Mouse (Mus musculus) layer of hippocampus, adult 2 months (tissue): Measurements from ENCODE around the gene Slc9a3r1. TPM values are rescaled to one million over a fixed set of nuclear protein-coding genes. Genes with fewer than 3 reads are reported as not detected.

Experiments used
- DNase-seq, 2 experiments: peaks; one replicate each; pipeline ENCODE4 v3.0.0; 2022; ENCODE audit warnings: low spot score in 2 of 2
- H3K27ac ChIP-seq: fragments of 200-600 bp; 2 replicates; pipeline ENCODE4 v1.8.1; 2022
- H3K4me3 ChIP-seq: fragments of 200-600 bp; 2 replicates; pipeline ENCODE4 v1.8.1; 2022; ENCODE audit warnings: mild to moderate bottlenecking
- CTCF ChIP-seq: fragments of 200-600 bp; conservative IDR thresholded peaks from 2 replicates; pipeline ENCODE4 v1.8.1; 2022; ENCODE audit warnings: antibody characterized with exemption, mild to moderate bottlenecking, moderate library complexity
- total RNA-seq, 2 experiments: library from RNA; stranded (reverse); gene quantifications; 2 replicates each; pipeline ENCODE4 v1.2.3; 2021

Gene Slc9a3r1
- total RNA-seq, 2 experiments from 2014 or later, result 67.3 to 74.6 TPM

GRCm38 (mm10) chr11:115226811-115227491 is 63.8 kb downstream of the Slc9a3r1 start:
- no peak for TF ChIP-seq CTCF
- Histone ChIP-seq H3K4me3 (no peak overlapping the region), H3K27ac (peak overlapping the region; percentile 87)
- peak in 1 of 2 experiments; percentile 19 for DNase-seq

GRCm38 (mm10) chr11:115227640-115228039 is 64.5 kb downstream of the Slc9a3r1 start:
- DNase-seq, result no peak

GRCm38 (mm10) chr11:115228430-115228829 is 65.3 kb downstream of the Slc9a3r1 start:
- no peak overlapping the region for H3K4me3 ChIP-seq
- H3K27ac ChIP-seq, result peak overlapping the region; percentile 87
- no peak for TF ChIP-seq CTCF
- DNase-seq, result no peak

More at GRCm38 (mm10) chr11:115227640-115228039, 64.5 kb downstream of the Slc9a3r1 start:
- Histone ChIP-seq H3K4me3 (no peak overlapping the region), H3K27ac (peak overlapping the region; percentile 87)
- TF ChIP-seq CTCF, result no peak

- H3K27ac ChIP-seq, result peak overlapping the region; percentile 53
- no peak for DNase-seq
- no peak overlapping the region for H3K4me3 ChIP-seq
- no peak for TF ChIP-seq CTCF
These were observed 66.1 kb downstream of the Slc9a3r1 start for GRCm38 (mm10) chr11:115229021-115229930.

Other genes with a start within 250 kb of the Slc9a3r1 start
- gene Cd300lb, start 229.0 kb upstream of the Slc9a3r1 start, total RNA-seq, result under 1 TPM in 1 of 2 experiments, not detected in 1; 0.12 TPM
- gene Cd300c, start 194.2 kb upstream of the Slc9a3r1 start, total RNA-seq, result not detected
- gene Cd300ld, start 173.4 kb upstream of the Slc9a3r1 start, total RNA-seq, result not detected
- 1 to 10 TPM; 4.1 to 4.5 TPM for gene Cd300c2, start 161.5 kb upstream of the Slc9a3r1 start, total RNA-seq
- gene Cd300ld2, start 147.1 kb upstream of the Slc9a3r1 start, total RNA-seq, result not detected
- 1 to 10 TPM; 1.0 to 1.7 TPM for gene Cd300ld4, start 136.3 kb upstream of the Slc9a3r1 start, total RNA-seq
- gene Cd300ld5, start 125.6 kb upstream of the Slc9a3r1 start, total RNA-seq, result 1 to 10 TPM in 1 of 2 experiments, under 1 TPM in 1; 0.87 to 1.0 TPM
- gene Cd300ld3, start 114.9 kb upstream of the Slc9a3r1 start, total RNA-seq, result under 1 TPM in 1 of 2 experiments, not detected in 1; 0.87 TPM
- under 1 TPM in 1 of 2 experiments, not detected in 1; 0.18 TPM for gene Cd300e, start 101.2 kb upstream of the Slc9a3r1 start, total RNA-seq
- gene Rab37, start 71.9 kb upstream of the Slc9a3r1 start, total RNA-seq, result 1 to 10 TPM; 3.3 to 3.4 TPM
- under 1 TPM; 0.38 to 0.49 TPM for gene Cd300lf, start 29.3 kb upstream of the Slc9a3r1 start, total RNA-seq
- 10 to 100 TPM; 18.1 to 20.1 TPM for gene Tmem104, start 24.1 kb downstream of the Slc9a3r1 start, total RNA-seq
- 10 to 100 TPM; 20.5 to 20.6 TPM for gene Nat9, start 24.5 kb downstream of the Slc9a3r1 start, total RNA-seq
- gene Grin2c, start 103.9 kb downstream of the Slc9a3r1 start, total RNA-seq, result 10 to 100 TPM; 47.4 to 47.5 TPM
- 10 to 100 TPM; 22.4 to 22.5 TPM for gene Fdxr, start 113.7 kb downstream of the Slc9a3r1 start, total RNA-seq
- 10 to 100 TPM; 13.2 to 15.1 TPM for gene Fads6, start 134.3 kb downstream of the Slc9a3r1 start, total RNA-seq
- gene Otop2, start 143.8 kb downstream of the Slc9a3r1 start, total RNA-seq, result under 1 TPM; 0.51 to 0.59 TPM
- under 1 TPM; 0.37 to 0.64 TPM for gene Ush1g, start 158.7 kb downstream of the Slc9a3r1 start, total RNA-seq
- under 1 TPM in 1 of 2 experiments, not detected in 1; 0.20 TPM for gene Otop3, start 171.4 kb downstream of the Slc9a3r1 start, total RNA-seq
- gene Hid1, start 204.4 kb downstream of the Slc9a3r1 start, total RNA-seq, result 100 to 1,000 TPM; 110 to 119 TPM
- gene Cdr2l, start 218.6 kb downstream of the Slc9a3r1 start, total RNA-seq, result 10 to 100 TPM; 21.9 to 26.1 TPM
- 100 to 1,000 TPM; 100 to 105 TPM for gene Mrpl58, start 240.4 kb downstream of the Slc9a3r1 start, total RNA-seq